Mouse (Mus musculus) thymus, adult 2 months (tissue): ENCODE measurements at regions not wholly inside any gene's neighbourhood (a gene's known extent, or its start where the extent isn't known, plus 50 kb on each side); places are given as distances from the start of the nearest gene placed in this dataset.

Source experiments
- CTCF ChIP-seq: fragments of 200-500 bp; IDR thresholded peaks from 2 replicates; pipeline ENCODE4 v1.5.1; 2012; ENCODE audit warnings: mild to moderate bottlenecking, control low read depth, low read length, moderate library complexity, borderline replicate concordance; ENCODE audit not compliant: control insufficient read depth, poor library complexity, insufficient read depth; ENCODE audit errors: extremely low read depth
- POLR2A ChIP-seq: fragments of 200-500 bp; IDR thresholded peaks from 2 replicates; pipeline ENCODE4 v1.6.1; 2012; ENCODE audit warnings: mild to moderate bottlenecking, low read length, control low read depth, moderate library complexity; ENCODE audit not compliant: control insufficient read depth, poor library complexity, insufficient read depth; ENCODE audit errors: extremely low read depth

DNA sequence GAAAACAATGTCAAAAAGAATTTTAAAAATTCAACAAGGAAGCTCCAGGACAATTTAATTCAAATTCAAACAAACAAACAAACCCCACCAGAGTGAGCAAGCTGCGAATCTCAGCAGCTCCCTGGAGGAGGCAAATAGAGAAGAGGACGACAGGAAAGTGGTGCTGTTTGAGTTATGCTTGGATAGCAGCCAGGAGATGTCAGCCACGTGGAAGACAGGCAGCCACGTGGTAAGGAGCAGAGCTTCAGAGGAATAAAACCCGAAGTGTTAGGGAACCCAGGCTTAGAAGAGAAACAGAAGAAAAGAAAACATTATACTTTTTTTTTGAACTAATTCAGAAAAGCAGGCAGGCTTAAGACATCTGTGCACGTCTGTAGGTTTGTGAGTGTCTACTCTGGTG lies 108.2 kb upstream of the Parp11 start:
- TF ChIP-seq POLR2A = no peak
- TF ChIP-seq CTCF = no peak
